Mouse (Mus musculus) lung, embryonic 14.5 days (tissue): ENCODE results near the gene Slc6a21. TPM values are rescaled to one million over a fixed set of nuclear protein-coding genes. Genes with fewer than 3 reads are reported as not detected.
"Not testable (repeated sequence)": the region's sequence is repeated elsewhere in the genome, so short reads cannot be mapped to it uniquely, and the experiment has no call there.

Experiments used
- ATAC-seq: fragments of 200-750 bp; cut with Nextera tagmentation; 2 replicates; pipeline ENCODE4 v1.8.0; 2017; ENCODE audit warnings: mild to moderate bottlenecking, moderate TSS enrichment, moderate library complexity; ENCODE audit not compliant: insufficient read depth
- DNase-seq: peaks from one replicate; pipeline ENCODE4 v3.0.0-alpha.2; 2015
- H3K27ac ChIP-seq: fragments of 300-500 bp; sonication (generic); 2 replicates; pipeline ENCODE4 v1.5.1; 2014; ENCODE audit warnings: low read depth, mild to moderate bottlenecking, moderate library complexity
- H3K27me3 ChIP-seq: fragments of 300-500 bp; sonication (generic); 2 replicates; pipeline ENCODE4 v1.6.1; 2014; ENCODE audit warnings: low read length, control low read depth; ENCODE audit not compliant: insufficient read depth
- H3K36me3 ChIP-seq: fragments of 300-500 bp; sonication (generic); 2 replicates; pipeline ENCODE4 v1.6.1; 2014; ENCODE audit warnings: control low read depth; ENCODE audit not compliant: insufficient read depth
- H3K4me1 ChIP-seq: fragments of 300-500 bp; sonication (generic); 2 replicates; pipeline ENCODE4 v1.6.1; 2014; ENCODE audit warnings: antibody characterized with exemption, control low read depth; ENCODE audit not compliant: insufficient read depth
- H3K4me2 ChIP-seq: fragments of 300-500 bp; sonication (generic); 2 replicates; pipeline ENCODE4 v1.6.1; 2014; ENCODE audit warnings: mild to moderate bottlenecking
- H3K4me3 ChIP-seq: fragments of 300-500 bp; sonication (generic); 2 replicates; pipeline ENCODE4 v1.5.1; 2014; ENCODE audit warnings: low read depth, low read length
- H3K9ac ChIP-seq: fragments of 300-500 bp; sonication (generic); 2 replicates; pipeline ENCODE4 v1.6.1; 2014
- H3K9me3 ChIP-seq: fragments of 300-500 bp; sonication (generic); 2 replicates; pipeline ENCODE4 v1.6.1; 2016; ENCODE audit warnings: low read depth, low read length, control low read depth
- CTCF ChIP-seq: IDR thresholded peaks from 2 replicates; pipeline ENCODE4 v1.5.1; 2016; ENCODE audit warnings: antibody characterized with exemption, low read depth
- WGBS: fragments of 180-500 bp; shearing (Covaris S2); extraction: QIAGEN DNeasy Blood & Tissue Kit; methylation state at CpG from one replicate; pipeline ENCODE4 v1.1.7; 2014; 5-methylcytosine and 5-hydroxymethylcytosine counted together
- polyA plus RNA-seq: library from polyadenylated mRNA; unstranded; fragments of >200 nt; fragmentation: Nextera tagmentation; extraction: Ambion mirVana; gene quantifications from 2 replicates; pipeline ENCODE4 v1.2.1, GENCODE M21; 2014

The Slc6a21 gene
- polyA plus RNA-seq, 1 experiment from 2014 or later, result not detected

DNA sequence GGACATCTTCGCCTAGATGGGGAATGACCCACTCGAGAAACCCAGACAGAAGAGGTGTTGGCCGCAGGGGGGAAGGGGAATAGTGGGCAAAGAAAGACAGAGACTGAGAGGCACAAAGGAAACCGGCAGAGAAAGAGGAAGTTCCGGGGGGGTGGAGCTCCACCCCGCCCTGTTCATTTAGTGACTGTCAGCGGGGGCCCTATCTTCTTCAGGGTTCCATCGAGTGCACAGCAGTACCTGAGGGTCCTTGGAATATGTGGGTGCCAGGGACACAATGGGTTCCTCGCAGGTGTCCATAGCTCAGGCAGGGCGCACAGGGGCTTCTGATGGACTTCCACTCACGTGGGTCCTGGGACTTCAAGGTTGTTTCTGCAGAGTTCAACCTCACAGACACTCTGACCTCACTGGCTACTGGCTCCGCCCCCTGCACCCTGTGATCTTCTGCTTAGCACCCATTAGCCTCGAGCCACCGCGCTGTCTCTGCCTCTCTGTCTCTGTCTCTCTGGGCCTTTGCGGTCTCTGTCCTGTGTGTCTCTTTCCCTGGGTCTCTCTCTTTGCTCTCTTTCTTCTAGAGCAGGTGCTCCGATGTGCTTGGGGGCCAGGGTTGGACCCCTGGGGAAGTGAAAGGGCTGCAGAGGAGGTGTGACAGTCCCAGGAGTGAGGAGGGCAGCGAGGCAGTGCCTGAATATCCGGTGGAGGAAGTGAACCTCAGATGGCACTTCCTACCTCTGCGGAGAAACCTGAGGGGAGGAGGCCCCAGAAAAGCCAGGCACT is 38.4 kb upstream of the Slc6a21 start, which contains the start of gene Cd37:
TSS of gene Cd37 (minus strand) at position 393 of the 774 bp plus-strand sequence.
- H3K36me3 ChIP-seq, result 0 out of 2 replicates have a peak, but pooled peaks cover 3% of the 10 kb centered on the region
- no peak for TF ChIP-seq CTCF
- no peak within 1 kb of the TSS for H3K27ac ChIP-seq
- no peaks in the 10 kb centered on the region for H3K27me3 ChIP-seq
- H3K9ac ChIP-seq, result no peak within 1 kb of the TSS
- peak within 1 kb of the TSS; percentile 1; the same call in 1 of the 2 replicates for H3K4me2 ChIP-seq
- ATAC-seq (no peak), DNase-seq (no peak)
- H3K4me3 ChIP-seq, result no peak within 1 kb of the TSS
- WGBS, result 34% methylated on average over 20 of the region's 20 CpGs
- H3K4me1 ChIP-seq, result peaks cover 8% of the 10 kb centered on the region
- no peaks in the 10 kb centered on the region for H3K9me3 ChIP-seq

DNA sequence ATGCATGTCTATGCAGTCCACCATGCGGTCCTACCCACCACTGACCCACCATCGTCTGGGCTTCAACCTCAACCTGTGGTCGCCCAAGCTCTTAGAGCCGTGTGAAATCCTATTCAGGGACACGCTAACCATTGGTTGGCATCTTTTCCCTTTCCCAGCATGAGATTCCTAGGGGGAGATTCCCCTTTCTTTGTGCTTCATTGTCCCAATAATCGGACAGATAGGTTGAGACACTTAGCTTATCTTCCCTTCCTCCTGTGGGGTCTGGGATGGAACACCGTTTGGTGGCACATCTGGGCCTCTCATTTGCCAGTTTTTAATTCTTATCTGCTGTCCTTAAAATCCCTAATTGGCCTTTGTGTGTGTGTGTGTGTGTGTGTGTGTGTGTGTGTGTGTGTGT is 37.2 kb upstream of the Slc6a21 start:
- Histone ChIP-seq H3K27me3 (no peaks in the 10 kb centered on the region), H3K4me2 (no peak overlapping the region), H3K27ac (no peak overlapping the region), H3K4me3 (no peak overlapping the region), H3K9ac (no peak overlapping the region), H3K36me3 (no peaks in the 10 kb centered on the region), H3K4me1 (peaks cover 4% of the 10 kb centered on the region; the same call in 1 of the 2 replicates), H3K9me3 (no peaks in the 10 kb centered on the region)
- 85% methylated on average over 7 of the region's 7 CpGs for WGBS
- ATAC-seq (no peak), DNase-seq (no peak)
- no peak for TF ChIP-seq CTCF

DNA sequence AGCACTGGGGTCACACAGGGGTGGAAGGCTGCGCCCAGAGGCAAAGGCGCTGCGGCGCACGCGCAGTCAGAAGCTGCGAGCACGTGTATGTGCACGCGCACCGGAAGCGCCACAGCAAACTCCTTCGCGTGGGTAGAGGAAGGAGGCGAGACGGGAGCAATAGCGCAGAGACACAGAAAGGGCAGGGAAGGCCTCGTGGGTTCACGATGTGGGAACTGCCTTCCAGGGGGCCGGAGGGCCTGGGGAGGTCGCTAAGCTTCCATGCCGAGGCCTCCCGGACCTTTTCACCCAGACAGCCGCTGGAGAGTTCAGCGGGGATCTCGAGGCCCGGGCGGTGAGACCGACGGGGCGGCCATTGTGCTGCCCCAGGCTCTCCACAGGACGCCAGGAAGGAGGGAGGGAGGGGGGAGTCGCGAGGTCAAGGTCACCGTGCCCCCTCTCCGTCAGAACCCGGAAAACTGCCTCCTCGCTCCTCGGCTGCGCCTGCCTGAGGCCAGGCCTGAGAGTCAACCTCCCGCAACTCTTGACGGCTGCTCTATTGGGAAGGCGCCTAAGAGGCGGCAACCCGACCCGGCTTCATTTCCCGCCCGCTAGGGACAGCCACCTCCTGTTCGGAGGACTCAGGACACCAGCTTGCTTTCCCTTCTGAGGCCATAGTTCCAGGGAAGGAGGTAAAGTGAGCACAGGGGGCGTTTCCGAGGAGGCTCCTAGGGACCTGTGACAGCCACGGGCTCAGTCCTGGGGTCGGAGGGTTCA is 36.5 kb upstream of the Slc6a21 start, which contains the start of gene Slc6a16:
TSS of gene Slc6a16 (plus strand) at position 453 of the 756 bp plus-strand sequence.
- 14% methylated on average over 53 of the region's 53 CpGs for WGBS
- H3K36me3 ChIP-seq, result no peaks in the 10 kb centered on the region
- no peak within 1 kb of the TSS for H3K27ac ChIP-seq
- peaks cover 4% of the 10 kb centered on the region; the same call in 1 of the 2 replicates for H3K4me1 ChIP-seq
- no peaks in the 10 kb centered on the region for H3K9me3 ChIP-seq
- H3K4me3 ChIP-seq, result peak within 1 kb of the TSS; percentile 20
- ATAC-seq, result peak; percentile 41; the same call in 1 of the 2 replicates
- H3K9ac ChIP-seq, result peak within 1 kb of the TSS; percentile 38
- 0 out of 2 replicates have a peak, but pooled peaks have one; percentile 6 for TF ChIP-seq CTCF
- DNase-seq, result peak; percentile 60
- peak within 1 kb of the TSS; percentile 56 for H3K4me2 ChIP-seq
- H3K27me3 ChIP-seq, result no peaks in the 10 kb centered on the region

GRCm38 (mm10) chr7:45241389-45241749 is 35.9 kb upstream of the Slc6a21 start:
- ATAC-seq (no peak), DNase-seq (no peak)
- no peaks in the 10 kb centered on the region for H3K27me3 ChIP-seq
- H3K27ac ChIP-seq, result no peak overlapping the region
- TF ChIP-seq CTCF, result no peak
- peak overlapping the region; percentile 20; the same call in 1 of the 2 replicates for H3K4me3 ChIP-seq
- peaks cover 4% of the 10 kb centered on the region; the same call in 1 of the 2 replicates for H3K4me1 ChIP-seq
- WGBS, result 73% methylated on average over 6 of the region's 6 CpGs
- peak overlapping the region; percentile 56 for H3K4me2 ChIP-seq
- H3K9ac ChIP-seq, result peak overlapping the region; percentile 38; the same call in 1 of the 2 replicates
- no peaks in the 10 kb centered on the region for H3K36me3 ChIP-seq
- no peaks in the 10 kb centered on the region for H3K9me3 ChIP-seq

- Histone ChIP-seq H3K4me1 (no peaks in the 10 kb centered on the region), H3K9ac (no peak overlapping the region), H3K4me3 (no peak overlapping the region), H3K27ac (no peak overlapping the region), H3K27me3 (no peaks in the 10 kb centered on the region), H3K4me2 (no peak overlapping the region), H3K36me3 (no peaks in the 10 kb centered on the region), H3K9me3 (no peaks in the 10 kb centered on the region)
- no peak for TF ChIP-seq CTCF
- no peak for ATAC-seq
- DNase-seq, result no peak
- 38% methylated on average over 3 of the region's 3 CpGs for WGBS
Measured at GRCm38 (mm10) chr7:45247666-45248065, 29.6 kb upstream of the Slc6a21 start.

DNA sequence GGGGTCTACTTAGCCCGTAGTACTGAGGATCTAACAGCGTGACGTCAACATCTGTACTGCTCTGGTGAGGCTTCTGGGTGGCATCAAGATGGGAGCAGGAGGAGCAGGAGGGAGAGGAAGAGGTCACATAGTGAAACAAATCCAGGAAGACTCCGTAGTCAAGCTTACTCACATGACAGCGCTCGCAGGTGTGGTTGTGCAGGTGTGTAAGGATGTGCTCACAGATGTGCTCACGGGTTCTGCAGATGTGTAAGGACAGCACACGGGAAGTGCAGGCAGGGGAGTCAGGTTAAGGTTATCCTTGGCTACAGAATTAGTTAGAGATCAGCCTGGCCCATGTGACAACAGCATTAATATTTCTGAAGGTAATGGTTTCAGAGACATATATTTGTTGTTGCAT is 23.5 kb upstream of the Slc6a21 start:
- no peak for DNase-seq
- Histone ChIP-seq H3K9ac (no peak overlapping the region), H3K4me2 (no peak overlapping the region), H3K4me3 (no peak overlapping the region), H3K27ac (no peak overlapping the region), H3K27me3 (no peaks in the 10 kb centered on the region), H3K36me3 (no peaks in the 10 kb centered on the region), H3K4me1 (no peaks in the 10 kb centered on the region), H3K9me3 (no peaks in the 10 kb centered on the region)
- ATAC-seq, result no peak
- WGBS, result 76% methylated on average over 8 of the region's 8 CpGs
- TF ChIP-seq CTCF, result no peak

DNA sequence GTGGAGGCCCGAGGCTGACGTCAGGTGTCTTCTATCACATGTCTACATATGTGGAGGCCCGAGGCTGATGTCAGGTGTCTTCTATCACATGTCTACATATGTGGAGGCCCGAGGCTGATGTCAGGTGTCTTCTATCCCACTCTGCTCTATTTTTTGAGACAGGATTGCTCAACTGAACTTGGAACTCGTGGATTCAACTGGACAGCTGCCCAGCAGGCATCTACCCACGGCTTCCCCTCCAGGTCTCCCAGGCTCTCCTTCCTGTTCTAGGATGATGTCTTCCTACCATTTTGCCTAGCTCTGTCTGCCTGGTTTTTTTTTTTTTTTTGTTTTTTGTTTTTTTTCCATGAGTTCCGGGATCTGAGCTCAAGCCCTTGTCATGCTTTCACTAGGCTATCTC is 21.5 kb upstream of the Slc6a21 start:
- DNase-seq, result peak; percentile 27
- ATAC-seq, H3K36me3 ChIP-seq, H3K4me3 ChIP-seq, H3K27me3 ChIP-seq, H3K9ac ChIP-seq, H3K27ac ChIP-seq, H3K4me2 ChIP-seq, H3K4me1 ChIP-seq, H3K9me3 ChIP-seq: not testable (repeated sequence)
- 41% methylated on average over 5 of the region's 7 CpGs for WGBS
